Mouse (Mus musculus) olfactory bulb, adult 2 months (tissue): ENCODE data around the gene Galp. TPM values are rescaled to one million over a fixed set of nuclear protein-coding genes. Genes with fewer than 3 reads are reported as not detected.

ENCODE experiments used
- H3K27ac ChIP-seq: fragments of 200-500 bp; 2 replicates; pipeline ENCODE4 v1.5.1; 2012; ENCODE audit warnings: low read depth, low read length; ENCODE audit not compliant: insufficient read depth
- H3K4me1 ChIP-seq: fragments of 200-500 bp; 2 replicates; pipeline ENCODE4 v1.6.1; 2012; ENCODE audit warnings: low read length; ENCODE audit not compliant: control insufficient read depth, insufficient read depth
- H3K4me3 ChIP-seq: fragments of 200-500 bp; 2 replicates; pipeline ENCODE4 v1.5.1; 2012; ENCODE audit warnings: mild to moderate bottlenecking, low read depth, low read length, moderate library complexity; ENCODE audit not compliant: insufficient read depth
- CTCF ChIP-seq: fragments of 200-500 bp; IDR thresholded peaks from 2 replicates; pipeline ENCODE4 v1.5.1; 2012; ENCODE audit warnings: low read depth, mild to moderate bottlenecking, low read length, moderate library complexity; ENCODE audit not compliant: insufficient read depth
- POLR2A ChIP-seq: fragments of 200-500 bp; IDR thresholded peaks from 2 replicates; pipeline ENCODE4 v1.6.1; 2012; ENCODE audit warnings: mild to moderate bottlenecking, low read depth, low read length, moderate library complexity; ENCODE audit not compliant: insufficient read depth
- WGBS: fragments of 180-500 bp; shearing (Covaris S2); methylation state at CpG from one replicate; pipeline ENCODE4 v1.1.7; 2018; 5-methylcytosine and 5-hydroxymethylcytosine counted together
- polyA plus RNA-seq: library from polyadenylated mRNA; stranded (reverse); fragments of >200 nt; gene quantifications from 2 replicates; pipeline ENCODE4 v1.2.4, GENCODE M21; 2012; ENCODE audit warnings: low replicate concordance; ENCODE audit not compliant: missing spikeins, insufficient read depth, insufficient read length

Galp gene
- polyA plus RNA-seq = not detected in 2 replicates

DNA sequence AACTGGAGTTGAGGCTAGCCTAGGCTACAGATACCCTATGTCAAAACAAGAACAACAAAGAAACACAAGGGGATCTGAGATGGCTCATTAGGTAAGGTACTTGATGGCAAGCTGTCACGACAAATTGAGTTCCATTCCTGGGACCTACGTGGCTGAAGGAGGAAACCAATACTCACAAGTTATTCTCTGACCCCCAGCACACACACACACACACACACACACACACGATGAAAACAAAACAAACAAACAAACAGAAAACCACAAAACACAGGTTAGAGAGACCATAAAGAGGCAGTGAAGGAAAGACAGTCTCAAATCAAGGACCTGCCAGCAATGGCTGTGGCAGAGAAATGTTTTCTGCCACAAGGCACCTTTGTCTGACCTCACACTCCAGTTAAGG lies at the start of gene Galp:
Galp (plus strand) TSS at position 301 of the 400 bp plus-strand sequence.
- TF ChIP-seq POLR2A (no peak), CTCF (no peak)
- H3K27ac ChIP-seq = no peak within 1 kb of the TSS
- no peaks in the 10 kb centered on the region for H3K4me1 ChIP-seq
- no peak within 1 kb of the TSS for H3K4me3 ChIP-seq
- 48% methylated on average over 3 of the region's 3 CpGs for WGBS

DNA sequence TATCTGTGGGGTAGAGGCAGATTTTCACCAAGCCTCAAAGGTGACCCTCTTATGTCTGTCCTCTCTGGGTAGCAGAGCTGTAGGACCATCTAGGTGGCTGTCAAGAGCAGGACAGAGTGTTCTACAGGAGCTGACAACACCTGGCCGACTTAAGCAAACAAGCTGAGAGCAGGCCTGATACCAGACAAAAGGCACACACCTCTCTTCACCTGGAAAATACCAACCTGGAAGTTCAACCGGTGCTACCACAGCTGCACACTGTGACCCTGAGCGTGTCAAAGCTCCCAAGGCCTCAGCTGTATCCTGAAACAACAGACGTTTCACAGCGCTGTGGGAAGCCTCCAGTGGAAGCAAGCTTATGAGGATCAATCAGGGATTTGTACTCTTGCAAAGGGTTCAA lies 49.2 kb upstream of the Galp start:
- no peak for TF ChIP-seq POLR2A
- TF ChIP-seq CTCF = no peak
- H3K4me1 ChIP-seq = peaks cover 22% of the 10 kb centered on the region
- WGBS = 72% methylated on average over 5 of the region's 5 CpGs
- H3K27ac ChIP-seq = no peak overlapping the region
- H3K4me3 ChIP-seq = no peak overlapping the region

DNA sequence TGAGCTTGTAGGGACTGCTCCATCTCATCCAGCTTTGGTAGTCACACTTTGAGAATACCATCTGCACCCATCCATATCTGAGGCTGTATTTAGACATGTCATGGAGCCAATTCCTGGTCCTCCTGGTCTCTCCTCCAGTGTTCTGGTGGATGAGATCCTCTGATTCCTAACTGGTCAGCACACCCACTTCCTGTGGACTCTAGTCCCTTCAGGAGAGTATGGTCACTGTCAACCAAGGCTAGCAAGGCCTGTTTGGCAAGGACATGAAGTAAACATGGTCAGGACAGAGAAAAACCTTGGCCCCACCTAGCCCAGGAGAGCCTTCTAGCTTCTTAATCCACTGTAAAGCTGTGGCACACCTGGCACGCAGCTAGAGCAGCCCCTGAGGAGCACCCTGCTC lies 45.6 kb upstream of the Galp start:
- WGBS = 85% methylated on average over 1 of the region's 1 CpGs
- Histone ChIP-seq H3K4me3 (no peak overlapping the region), H3K4me1 (peaks cover 28% of the 10 kb centered on the region), H3K27ac (no peak overlapping the region)
- TF ChIP-seq CTCF (no peak), POLR2A (no peak)

DNA sequence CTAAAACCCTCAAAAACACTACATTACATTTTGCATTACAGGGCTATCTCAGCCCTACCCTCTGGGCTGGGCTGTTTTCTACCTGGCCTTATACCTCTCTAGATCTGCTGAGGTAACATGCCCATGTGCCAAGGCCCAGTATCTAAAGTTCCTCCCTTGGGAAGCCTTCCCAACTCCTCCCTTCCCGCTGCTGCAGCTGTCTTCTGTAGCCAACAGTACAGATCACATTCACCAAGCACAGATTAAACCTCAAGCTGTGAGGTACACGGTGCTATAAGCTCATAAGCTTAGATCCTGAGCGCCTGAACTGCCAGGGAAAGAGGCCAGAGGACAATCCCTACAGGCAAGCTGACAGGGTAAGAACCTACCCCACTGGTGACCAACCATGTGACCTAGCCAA lies 44.9 kb upstream of the Galp start:
- 60% methylated on average over 3 of the region's 3 CpGs for WGBS

DNA sequence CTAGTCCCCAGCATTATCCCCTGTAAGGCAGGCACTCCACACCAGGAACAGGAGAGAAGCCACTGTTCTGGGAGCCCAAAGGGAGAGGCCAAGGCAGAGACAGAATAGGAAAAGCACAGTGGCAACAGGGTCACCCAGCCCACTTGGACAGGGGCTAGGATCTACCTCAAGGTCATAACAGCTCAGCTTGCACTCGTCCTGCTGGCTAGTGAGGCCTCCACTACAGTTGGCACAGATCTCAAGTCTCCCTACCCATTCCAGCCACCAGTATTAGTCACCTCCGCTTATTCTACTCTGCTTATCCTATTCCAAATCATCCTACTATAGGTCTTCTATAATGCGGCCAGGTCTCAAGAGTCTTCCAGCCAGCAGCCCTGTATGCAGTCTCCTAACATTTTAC lies 43.8 kb upstream of the Galp start:
- no peak overlapping the region for H3K27ac ChIP-seq
- no peak overlapping the region for H3K4me3 ChIP-seq
- peaks cover 25% of the 10 kb centered on the region for H3K4me1 ChIP-seq
- 75% methylated on average over 3 of the region's 3 CpGs for WGBS
- TF ChIP-seq CTCF (no peak), POLR2A (no peak)

More for the DNA sequence above, 44.9 kb upstream of the Galp start:
- Histone ChIP-seq H3K4me3 (no peak overlapping the region), H3K27ac (no peak overlapping the region), H3K4me1 (peaks cover 28% of the 10 kb centered on the region)
- TF ChIP-seq POLR2A (no peak), CTCF (no peak)

DNA sequence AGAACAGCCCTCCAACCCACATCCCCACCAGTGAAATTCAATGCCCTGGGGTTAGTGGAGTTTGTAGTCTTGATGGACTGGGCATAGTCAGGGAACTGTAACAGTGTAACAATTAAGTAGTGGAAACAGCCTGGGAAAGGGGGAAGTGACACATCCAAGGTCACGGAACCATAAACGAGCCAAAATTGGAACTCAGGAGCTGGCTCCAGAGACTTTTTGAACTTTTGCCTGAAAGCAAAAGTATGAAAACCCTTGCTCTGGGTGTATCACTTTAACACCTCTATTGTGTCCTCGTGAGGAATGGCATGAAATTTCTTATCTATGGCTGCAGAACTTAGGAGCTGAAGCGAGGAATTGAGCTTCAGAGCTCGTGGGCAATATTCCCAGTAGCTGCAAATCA lies 42.7 kb upstream of the Galp start:
- no peak overlapping the region for H3K27ac ChIP-seq
- TF ChIP-seq POLR2A = no peak
- no peak for TF ChIP-seq CTCF
- H3K4me1 ChIP-seq = peaks cover 15% of the 10 kb centered on the region
- no peak overlapping the region for H3K4me3 ChIP-seq
- 56% methylated on average over 5 of the region's 5 CpGs for WGBS

DNA sequence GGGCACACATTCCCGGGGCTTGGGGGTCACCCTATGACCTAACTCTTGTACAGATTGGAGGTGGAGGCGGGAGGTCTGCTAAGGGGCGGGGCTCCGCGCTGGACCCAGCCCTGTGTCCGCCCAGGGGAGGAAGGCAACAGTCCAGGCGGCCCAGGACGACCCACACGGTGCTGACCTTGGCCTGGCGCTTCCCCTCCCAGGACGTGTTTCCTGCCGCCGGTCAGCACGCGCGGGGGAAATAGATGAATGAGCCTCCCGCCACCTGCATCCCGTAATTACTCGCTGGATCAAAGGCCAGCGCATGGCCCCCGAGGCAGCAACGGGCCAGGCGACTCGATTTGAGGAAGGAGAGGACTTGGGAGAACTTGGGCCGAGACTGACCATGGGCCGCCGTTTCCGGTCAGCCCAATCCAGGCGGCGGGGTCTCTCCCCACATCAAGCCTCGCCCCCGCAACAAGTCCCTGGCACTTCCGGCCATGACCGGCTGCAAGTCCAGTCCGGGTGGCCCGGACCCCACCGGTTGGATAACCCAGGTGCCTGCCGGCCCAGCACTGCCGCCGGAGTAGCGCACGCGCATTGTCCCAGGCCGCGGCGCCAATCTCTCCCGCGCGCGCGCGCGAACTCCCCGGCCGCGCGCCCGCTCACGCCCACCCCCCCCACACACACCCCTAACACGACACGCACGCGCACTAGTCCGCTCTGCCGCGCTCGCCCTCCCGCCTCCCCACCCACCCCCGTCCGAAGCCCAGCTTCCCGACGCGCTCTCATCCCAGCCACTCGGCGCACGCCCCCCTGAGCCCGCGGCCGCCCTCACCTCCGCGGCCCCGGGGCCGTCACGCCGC lies 41.6 kb upstream of the Galp start:
- WGBS = under 1% methylated on average over 84 of the region's 85 CpGs
- peak overlapping the region; percentile 80 for H3K4me3 ChIP-seq
- H3K4me1 ChIP-seq = peaks cover 13% of the 10 kb centered on the region
- TF ChIP-seq CTCF = no peak
- peak; percentile 82 for TF ChIP-seq POLR2A
- H3K27ac ChIP-seq = peak overlapping the region; percentile 80

DNA sequence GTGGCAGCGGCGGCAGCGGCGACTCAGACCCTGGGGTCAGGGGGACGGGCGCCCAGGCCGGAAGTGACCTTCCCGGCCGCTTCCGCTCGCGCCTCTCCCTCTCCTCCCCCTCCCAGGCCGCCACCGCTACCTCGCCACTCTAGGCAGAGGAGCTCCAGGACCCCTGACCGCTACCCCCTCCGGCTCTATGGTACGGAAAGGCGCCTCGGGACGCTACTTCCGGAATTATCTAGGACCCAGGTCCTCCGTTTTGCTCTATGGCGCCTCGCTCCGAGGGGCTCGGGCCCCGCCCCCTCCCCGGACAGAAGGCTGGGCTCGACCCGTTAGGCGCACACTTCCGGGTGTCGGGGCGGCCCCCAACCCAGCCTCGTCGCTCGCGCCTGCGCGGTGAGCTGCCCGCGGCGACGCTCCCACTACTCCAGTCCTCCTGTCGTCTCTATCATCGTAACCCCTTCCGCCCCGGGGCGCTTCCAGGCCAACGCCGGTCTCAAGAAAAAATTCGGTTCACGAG lies 40.9 kb upstream of the Galp start, which contains the start of gene Zfp787:
Zfp787 (minus strand) TSS at position 97 of the 511 bp plus-strand sequence.
- peaks cover 13% of the 10 kb centered on the region for H3K4me1 ChIP-seq
- peak within 1 kb of the TSS; percentile 80 for H3K27ac ChIP-seq
- H3K4me3 ChIP-seq = peak within 1 kb of the TSS; percentile 80
- under 1% methylated on average over 48 of the region's 54 CpGs for WGBS
- no peak for TF ChIP-seq CTCF
- TF ChIP-seq POLR2A = 0 out of 2 replicates have a peak, but pooled peaks have one; percentile 10

DNA sequence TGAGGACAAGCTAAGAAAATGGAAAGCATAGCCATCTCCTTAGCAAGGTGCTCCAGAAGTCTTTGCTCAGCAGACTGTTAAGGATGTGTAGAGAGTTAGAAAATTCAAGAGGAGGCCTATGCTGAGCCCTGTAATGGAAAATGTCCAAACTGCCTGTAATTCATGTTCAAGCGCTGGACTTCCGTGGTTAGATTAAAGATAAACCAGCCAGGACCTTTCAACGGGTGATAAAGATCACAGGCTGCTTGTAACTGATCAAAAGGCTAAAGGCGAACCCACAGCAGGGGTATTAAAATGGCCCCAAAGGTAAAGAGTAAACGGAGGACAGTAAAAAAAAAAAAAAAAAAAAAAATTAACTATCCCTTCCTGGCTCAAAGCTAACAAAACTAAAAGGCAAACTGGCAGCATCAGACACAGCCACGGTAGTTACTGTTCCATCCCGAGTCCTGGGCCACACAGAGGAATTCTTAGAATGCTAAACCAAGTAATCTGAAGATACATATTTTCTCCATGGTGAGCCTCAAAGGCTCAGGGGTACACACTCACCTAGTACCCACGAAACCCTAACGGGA lies 39.9 kb upstream of the Galp start:
- Histone ChIP-seq H3K4me3 (no peak overlapping the region), H3K27ac (no peak overlapping the region), H3K4me1 (peaks cover 11% of the 10 kb centered on the region)
- 71% methylated on average over 9 of the region's 9 CpGs for WGBS
- TF ChIP-seq CTCF = no peak
- no peak for TF ChIP-seq POLR2A
